Mouse (Mus musculus) megakaryocyte, embryonic 14.5 days (primary cell): ENCODE measurements around the gene Stard13. TPM values are rescaled to one million over a fixed set of nuclear protein-coding genes. Genes with fewer than 3 reads are reported as not detected.

Experiments used
- H3K27me3 ChIP-seq: replicated peaks from 2 replicates; pipeline ENCODE3; 2012; ENCODE audit warnings: inconsistent platforms
- H3K36me3 ChIP-seq: replicated peaks from 2 replicates; pipeline ENCODE3; 2012; ENCODE audit warnings: low read length, inconsistent platforms, mixed read lengths
- H3K4me1 ChIP-seq: 2 replicates; pipeline ENCODE4 v1.6.1; 2012; ENCODE audit warnings: inconsistent platforms
- H3K4me3 ChIP-seq: replicated peaks from 2 replicates; pipeline ENCODE3; 2012; ENCODE audit warnings: moderate library complexity, mild to moderate bottlenecking, inconsistent platforms
- H3K9me3 ChIP-seq: 2 replicates; pipeline ENCODE4 v1.6.1; 2012; ENCODE audit warnings: inconsistent platforms
- FLI1 ChIP-seq: IDR thresholded peaks from 2 replicates; pipeline ENCODE4 v1.6.1; 2012; ENCODE audit warnings: low read length, inconsistent platforms, mixed read lengths
- GATA1 ChIP-seq: IDR thresholded peaks from 3 replicates; pipeline ENCODE4 v1.6.1; 2012; ENCODE audit warnings: mixed read lengths, low read length, inconsistent platforms, borderline replicate concordance
- polyA plus RNA-seq: library from polyadenylated mRNA; stranded (reverse); fragments of >175 nt; gene quantifications from 2 replicates; pipeline ENCODE4 v1.2.3, GENCODE M21; 2012; ENCODE audit warnings: low replicate concordance; ENCODE audit not compliant: insufficient read depth

The Stard13 gene
- polyA plus RNA-seq, 1 experiment, result 0.04 TPM

DNA sequence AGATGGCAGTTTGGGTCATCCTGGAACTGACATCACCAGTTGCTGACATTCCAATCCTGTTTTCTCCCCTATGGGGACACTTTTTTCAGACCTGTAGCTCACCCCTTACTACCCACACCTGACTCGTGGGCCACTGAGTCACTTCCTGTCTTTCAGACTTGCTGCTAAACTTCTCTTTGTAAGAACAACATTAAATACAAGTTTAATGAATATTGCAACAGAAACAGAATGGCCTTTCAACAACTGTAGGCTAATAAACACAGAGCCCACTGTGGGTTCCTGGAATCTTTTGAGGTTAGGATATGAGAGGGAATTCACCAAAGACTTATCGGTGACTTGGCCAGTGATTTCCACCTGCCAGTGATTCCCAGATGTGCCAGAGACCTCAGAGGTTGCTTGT lies 123.8 kb downstream of the Stard13 start:
- Histone ChIP-seq H3K4me3 (no peak overlapping the region), H3K27me3 (no peaks in the 10 kb centered on the region), H3K9me3 (no peaks in the 10 kb centered on the region), H3K4me1 (no peaks in the 10 kb centered on the region), H3K36me3 (no peaks in the 10 kb centered on the region)
- TF ChIP-seq FLI1 (no peak), GATA1 (no peak)

DNA sequence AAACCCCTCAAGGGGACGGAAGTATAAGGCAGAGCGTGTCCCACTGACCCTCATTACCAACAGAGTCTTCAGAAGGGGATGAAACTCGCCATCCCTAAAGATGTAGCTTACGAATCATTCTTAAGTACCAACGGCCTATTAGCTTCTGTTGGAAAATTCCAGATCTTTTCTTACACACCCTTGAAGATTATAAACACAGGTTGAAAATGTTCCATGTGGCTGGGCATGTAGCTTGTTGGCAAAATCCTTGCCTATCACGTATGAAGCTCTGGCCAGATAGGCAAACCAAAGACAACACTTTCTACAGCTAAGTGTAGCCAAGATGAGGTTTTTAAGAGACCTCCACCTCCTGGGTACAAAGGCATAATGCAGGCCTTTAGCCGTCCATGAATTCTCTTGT lies 124.7 kb downstream of the Stard13 start:
- TF ChIP-seq FLI1 (no peak), GATA1 (no peak)
- no peaks in the 10 kb centered on the region for H3K36me3 ChIP-seq
- H3K4me3 ChIP-seq, result no peak overlapping the region
- no peaks in the 10 kb centered on the region for H3K4me1 ChIP-seq
- no peaks in the 10 kb centered on the region for H3K9me3 ChIP-seq
- no peaks in the 10 kb centered on the region for H3K27me3 ChIP-seq

DNA sequence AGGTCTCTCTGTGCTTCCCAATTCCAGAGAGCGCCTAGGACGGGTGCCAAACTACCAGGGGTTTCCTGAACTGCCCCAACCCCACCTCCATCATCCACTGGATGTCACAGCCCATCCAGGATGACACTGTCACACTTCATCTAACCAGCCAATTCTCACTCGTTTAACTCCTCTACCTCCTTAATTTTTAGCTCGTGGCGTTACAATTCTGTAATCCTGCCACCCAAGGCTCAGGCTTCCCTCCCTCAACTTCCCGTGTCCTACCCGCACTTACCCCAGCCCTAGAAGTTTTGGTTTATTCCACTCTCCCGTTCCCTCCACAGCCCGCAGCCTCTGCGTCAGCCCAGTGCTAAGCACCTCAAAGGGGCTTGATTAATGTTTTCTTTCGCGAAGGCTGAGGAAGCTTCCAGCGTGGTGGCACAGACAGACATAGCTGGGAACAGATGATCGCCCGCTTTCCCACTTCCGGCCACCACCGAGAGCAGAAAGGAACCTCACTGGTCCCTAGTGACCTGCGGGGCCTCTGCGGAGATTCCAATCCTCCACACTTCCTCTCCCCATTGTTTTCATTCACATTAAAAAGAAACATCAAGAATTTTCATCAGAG lies 125.2 kb downstream of the Stard13 start:
- Histone ChIP-seq H3K4me3 (no peak overlapping the region), H3K4me1 (no peaks in the 10 kb centered on the region), H3K9me3 (no peaks in the 10 kb centered on the region), H3K36me3 (no peaks in the 10 kb centered on the region), H3K27me3 (no peaks in the 10 kb centered on the region)
- TF ChIP-seq GATA1, result no peak
- no peak for TF ChIP-seq FLI1

DNA sequence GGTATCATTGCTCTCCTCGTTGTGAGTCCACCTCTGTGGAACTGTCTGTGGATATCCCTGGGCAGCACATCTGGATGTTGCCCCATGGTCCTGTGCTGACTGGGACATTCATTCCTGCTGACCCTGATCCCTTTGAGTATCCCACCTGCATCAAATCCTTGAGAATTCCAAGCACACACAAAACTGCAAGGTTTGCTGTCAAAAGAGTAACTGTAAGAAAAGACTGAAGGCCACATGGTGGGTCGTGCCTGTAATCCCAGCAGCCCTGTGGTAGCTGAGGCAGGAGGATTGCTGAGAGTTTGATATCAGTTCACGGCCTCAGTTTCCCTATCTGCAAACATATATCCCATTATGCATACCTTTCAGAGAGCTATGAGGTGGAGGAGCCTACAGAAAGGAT lies 126.8 kb downstream of the Stard13 start:
- H3K27me3 ChIP-seq, result no peaks in the 10 kb centered on the region
- TF ChIP-seq FLI1 (no peak), GATA1 (no peak)
- no peaks in the 10 kb centered on the region for H3K4me1 ChIP-seq
- H3K4me3 ChIP-seq, result no peak overlapping the region
- no peaks in the 10 kb centered on the region for H3K36me3 ChIP-seq
- H3K9me3 ChIP-seq, result no peaks in the 10 kb centered on the region

DNA sequence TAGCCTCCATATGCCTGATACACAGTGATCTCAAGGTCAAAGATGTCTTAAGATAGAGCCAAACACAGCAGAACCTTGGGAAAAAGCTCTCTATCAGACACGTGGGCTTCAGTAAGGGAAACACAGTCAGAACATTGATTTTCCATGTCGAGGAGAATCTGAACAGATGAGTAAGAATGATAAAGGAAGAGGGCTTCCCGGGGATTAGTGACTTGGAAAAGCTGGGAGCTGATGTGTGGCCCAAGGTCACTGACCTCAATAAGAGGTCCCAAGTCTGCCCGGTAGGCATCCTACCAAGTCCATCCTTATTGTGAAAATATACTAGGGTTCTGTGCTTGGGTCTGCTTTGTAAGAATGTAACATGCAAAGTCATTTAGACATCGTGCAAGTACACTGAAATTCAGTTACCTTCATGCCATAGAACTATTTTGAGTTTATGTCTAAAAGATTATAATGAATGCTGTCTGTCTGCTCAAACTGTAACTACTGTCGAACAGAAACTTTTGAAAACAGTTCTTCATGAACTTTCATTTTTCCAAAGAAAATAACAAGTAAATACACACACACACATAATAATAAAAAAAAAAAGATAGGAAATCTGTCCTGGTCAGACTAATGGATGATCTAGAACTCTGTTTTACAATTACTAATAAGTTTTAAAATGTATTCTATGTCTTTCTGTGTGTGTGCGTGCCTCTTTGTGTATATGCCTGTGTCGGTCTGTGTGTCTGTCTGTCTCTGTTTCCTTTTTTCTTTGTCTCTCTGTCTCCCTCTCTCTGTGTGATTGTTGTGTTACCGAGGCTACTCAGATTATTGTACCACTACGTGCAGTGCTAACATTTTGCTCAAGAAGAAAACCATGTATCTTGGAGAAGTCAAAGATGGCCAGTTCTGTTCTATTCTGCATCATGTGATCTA lies 128.3 kb downstream of the Stard13 start:
- no peak overlapping the region for H3K4me3 ChIP-seq
- no peaks in the 10 kb centered on the region for H3K4me1 ChIP-seq
- TF ChIP-seq GATA1 (no peak), FLI1 (no peak)
- no peaks in the 10 kb centered on the region for H3K9me3 ChIP-seq
- no peaks in the 10 kb centered on the region for H3K36me3 ChIP-seq
- H3K27me3 ChIP-seq, result no peaks in the 10 kb centered on the region

DNA sequence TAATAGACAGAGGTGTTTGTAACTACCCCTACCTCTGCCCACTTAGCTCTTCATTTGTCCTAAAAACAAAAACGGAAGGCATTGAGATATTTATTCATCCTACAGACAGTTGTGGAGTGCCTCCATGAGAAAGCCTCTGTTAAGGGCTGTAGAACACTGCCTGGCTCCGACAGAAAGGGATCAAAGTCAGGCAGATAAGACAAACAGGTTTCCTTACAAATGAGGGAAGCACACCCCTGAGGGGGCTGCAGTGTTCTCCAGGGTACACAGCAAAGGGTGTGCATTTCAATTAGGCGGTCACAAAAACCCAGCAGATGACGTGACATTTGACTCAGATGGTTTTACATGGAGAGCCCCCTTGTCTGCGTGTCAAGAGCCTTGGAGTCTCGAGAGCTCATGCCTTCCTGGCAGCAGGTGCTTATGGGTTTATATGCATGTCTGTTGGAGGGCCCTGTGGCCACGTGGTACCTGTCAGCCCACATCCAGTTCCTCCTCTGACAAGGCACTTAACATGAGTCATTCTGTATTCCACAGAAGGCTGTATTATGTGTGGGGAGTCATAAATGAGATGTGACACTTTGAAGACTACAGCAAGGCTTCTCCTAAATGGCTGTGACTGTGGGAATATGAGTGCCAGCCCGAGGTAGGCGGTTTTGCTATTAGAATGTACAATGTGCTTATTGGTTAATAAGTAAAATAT lies 129.1 kb downstream of the Stard13 start:
- Histone ChIP-seq H3K27me3 (no peaks in the 10 kb centered on the region), H3K4me3 (no peak overlapping the region), H3K36me3 (no peaks in the 10 kb centered on the region), H3K9me3 (no peaks in the 10 kb centered on the region), H3K4me1 (no peaks in the 10 kb centered on the region)
- TF ChIP-seq GATA1 (no peak), FLI1 (no peak)

DNA sequence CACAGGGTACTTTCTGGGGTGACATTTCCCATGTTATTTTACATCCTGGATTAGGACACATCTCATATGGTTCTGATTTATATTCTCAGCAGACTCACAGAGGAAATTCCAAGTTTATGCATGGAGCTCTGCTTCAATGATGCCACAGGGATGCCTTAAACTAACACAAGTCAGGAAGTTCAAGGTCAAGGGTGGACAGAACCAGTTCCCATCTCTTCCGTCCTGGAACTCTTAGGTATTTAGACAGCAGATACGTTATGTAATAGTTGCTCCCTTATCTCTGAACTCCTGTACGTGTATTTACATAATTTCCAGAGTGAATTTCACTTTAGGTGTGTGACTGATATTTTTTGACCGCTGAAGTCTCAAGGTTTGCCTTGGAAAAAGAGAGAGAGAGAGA lies 130.4 kb downstream of the Stard13 start:
- no peaks in the 10 kb centered on the region for H3K36me3 ChIP-seq
- no peak overlapping the region for H3K4me3 ChIP-seq
- H3K9me3 ChIP-seq, result no peaks in the 10 kb centered on the region
- H3K4me1 ChIP-seq, result no peaks in the 10 kb centered on the region
- TF ChIP-seq FLI1, result no peak
- TF ChIP-seq GATA1, result no peak
- H3K27me3 ChIP-seq, result no peaks in the 10 kb centered on the region

DNA sequence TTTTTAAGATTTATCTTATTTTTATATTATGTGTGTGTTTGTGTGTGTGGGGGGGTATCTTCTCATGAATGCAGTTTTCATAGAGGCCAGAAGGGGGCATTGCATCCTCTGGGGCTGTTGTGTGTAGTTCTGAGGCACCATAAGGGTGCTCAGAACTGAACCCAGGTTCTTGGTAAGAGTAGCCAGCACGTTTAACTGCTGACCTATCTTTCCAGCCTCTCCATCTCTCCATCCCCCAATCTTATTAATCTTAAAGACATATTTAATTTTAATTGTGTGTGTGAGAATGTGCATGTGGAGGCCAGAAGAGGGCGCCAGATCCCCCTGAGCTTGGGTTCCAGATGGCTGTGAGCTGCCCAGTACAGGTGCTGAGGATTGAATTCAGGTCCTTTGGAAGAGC lies 131.4 kb downstream of the Stard13 start:
- TF ChIP-seq GATA1 (no peak), FLI1 (no peak)
- no peak overlapping the region for H3K4me3 ChIP-seq
- H3K27me3 ChIP-seq, result no peaks in the 10 kb centered on the region
- H3K9me3 ChIP-seq, result no peaks in the 10 kb centered on the region
- H3K4me1 ChIP-seq, result no peaks in the 10 kb centered on the region
- no peaks in the 10 kb centered on the region for H3K36me3 ChIP-seq

DNA sequence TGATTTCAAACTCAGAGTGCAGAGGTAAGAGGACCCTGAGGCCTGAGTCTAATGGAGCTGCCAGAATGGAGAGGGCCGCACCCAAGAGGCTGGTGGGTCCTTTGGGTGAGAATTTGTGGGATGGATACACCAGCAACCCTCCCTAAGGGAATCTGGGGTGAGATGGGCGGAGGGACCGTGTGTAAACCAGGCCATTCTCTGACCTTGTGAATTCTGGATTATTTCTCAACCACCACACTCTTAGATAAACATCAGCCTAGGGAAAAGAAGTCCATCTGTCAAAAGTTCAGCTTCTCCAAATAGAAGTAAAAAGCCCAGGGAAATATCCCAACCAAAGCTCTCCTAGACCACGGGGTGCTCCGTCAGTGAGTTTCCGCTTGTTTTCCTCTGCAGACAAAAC lies 137.6 kb downstream of the Stard13 start:
- peaks cover 24% of the 10 kb centered on the region for H3K9me3 ChIP-seq
- no peaks in the 10 kb centered on the region for H3K27me3 ChIP-seq
- TF ChIP-seq GATA1 (no peak), FLI1 (no peak)
- no peaks in the 10 kb centered on the region for H3K4me1 ChIP-seq
- H3K36me3 ChIP-seq, result no peaks in the 10 kb centered on the region
- H3K4me3 ChIP-seq, result no peak overlapping the region
